ENCODE assay signal across 8 mouse cellular contexts in genomic region chr16:10951581-10951980, GRCm38 (mm10).
DNase-seq lines count a peak whose midpoint lies in the region; TF ChIP-seq lines count a peak whose summit lies in the region.

No protein-coding gene starts in this region.

- no peaks in the 10 kb centered on the region for H3K36me3 ChIP-seq in ES-E14 (ENCODE audit: control insufficient read depth, insufficient read depth, low read length, poor library complexity, severe bottlenecking)
- H3K36me3 ChIP-seq in small intestine, adult 2 months (ENCODE audit: control insufficient read depth, insufficient read depth, low read length) = no peaks in the 10 kb centered on the region

- H3K9ac ChIP-seq in ES-E14 (ENCODE audit: insufficient read depth, low read depth, low read length, poor library complexity, severe bottlenecking) = no peak overlapping the region

- peak; percentile 38 for DNase-seq in layer of hippocampus, adult 11-12 months (ENCODE audit: low spot score)
- no peak for DNase-seq in layer of hippocampus, adult 9-10 months (ENCODE audit: low spot score)
- peak; percentile 36 for DNase-seq in ES-E14 (ENCODE audit: low read depth, low spot score)
- peak; percentile 24 to 55 for DNase-seq in adrenal gland, postnatal 4 days (ENCODE audit: low spot score in 2 of 2)
- peak; percentile 61 for DNase-seq in heart, postnatal 4 days
- no peak for DNase-seq in MN1 (ENCODE audit: low spot score)
- no peak for DNase-seq in right cerebral cortex, adult 2 months (ENCODE audit: low spot score in 2 of 2)

- H3K27me3 ChIP-seq in small intestine, adult 2 months (ENCODE audit: control insufficient read depth, insufficient read depth, low read length) = no peaks in the 10 kb centered on the region

- TF ChIP-seq CTCF in small intestine, adult 2 months (IDR thresholded peaks at IDR 0.05; ENCODE audit: extremely low read depth, insufficient read length, insufficient replicate concordance, low read depth, low read length) = peak; percentile 50; the same call in 1 of the 2 replicates

- no peaks in the 10 kb centered on the region for H3K9me3 ChIP-seq in ES-E14 (ENCODE audit: control insufficient read depth, insufficient read depth, low read depth, low read length)

- TF ChIP-seq POLR2A in small intestine, adult 2 months (IDR thresholded peaks at IDR 0.05; ENCODE audit: low read depth, low read length) = no peak

- no peak overlapping the region for H3K27ac ChIP-seq in ES-E14 (ENCODE audit: insufficient read depth, low read depth, low read length, poor library complexity, severe bottlenecking)
- no peak overlapping the region; the same call in 1 of the 2 replicates for H3K27ac ChIP-seq in small intestine, adult 2 months (ENCODE audit: insufficient read depth, low read depth, low read length)

- H3K4me3 ChIP-seq in ES-E14 (ENCODE audit: insufficient read depth in 1 of 2, low read depth in 1 of 2, low read length in 2 of 2, poor library complexity in 1 of 2, severe bottlenecking in 1 of 2) = no peak overlapping the region
- no peak overlapping the region for H3K4me3 ChIP-seq in small intestine, adult 2 months (ENCODE audit: low read depth, low read length)

- in situ Hi-C loops in ES-E14 (cut with MboI; ENCODE audit: low sequenced_read_pairs in 2 of 2, unreplicated experiment in 2 of 2) = no loop called here

- peaks cover 7 to 15% of the 10 kb centered on the region in 2 experiments; a peak in 3 of 4 replicates for H3K4me1 ChIP-seq in ES-E14 (ENCODE audit: control insufficient read depth in 2 of 2, insufficient read depth in 2 of 2, low read length in 2 of 2, poor library complexity in 1 of 2)
- peaks cover 16% of the 10 kb centered on the region for H3K4me1 ChIP-seq in small intestine, adult 2 months (ENCODE audit: control insufficient read depth, insufficient read depth, insufficient read length, low read length)

- 22% methylated on average over 3 of the region's 3 CpGs for WGBS in small intestine, adult 2 months

TF ChIP-seq in ES-E14, 5 proteins besides CTCF, POLR2A, EP300 and RAD21:
- no peak for TF ChIP-seq CHD2 (IDR thresholded peaks at IDR 0.05; ENCODE audit: low read depth, low read length)
- TF ChIP-seq ZC3H11A (IDR thresholded peaks at IDR 0.05; ENCODE audit: borderline replicate concordance, low read depth, low read length) = no peak
- no peak for TF ChIP-seq MAFK (IDR thresholded peaks at IDR 0.05; ENCODE audit: insufficient read depth, low read depth, low read length)
- no peak for TF ChIP-seq HCFC1 (IDR thresholded peaks at IDR 0.05; ENCODE audit: borderline replicate concordance, insufficient read depth, low read length)
TF ChIP-seq in ES-E14: peak in this region for 0.

Comparison
In these comparisons a context has a peak if more than half of its experiments do, and no peak if none do; other contexts are left out.
1. DNase-seq: peak in layer of hippocampus, adult 11-12 months (single experiment), ES-E14 (single experiment), adrenal gland, postnatal 4 days (2 of 2) and heart, postnatal 4 days (single experiment); none in layer of hippocampus, adult 9-10 months (single experiment), MN1 (single experiment) and right cerebral cortex, adult 2 months (0 of 2).